23 mouse cellular contexts compared by ENCODE assay signal in the genomic region with DNA sequence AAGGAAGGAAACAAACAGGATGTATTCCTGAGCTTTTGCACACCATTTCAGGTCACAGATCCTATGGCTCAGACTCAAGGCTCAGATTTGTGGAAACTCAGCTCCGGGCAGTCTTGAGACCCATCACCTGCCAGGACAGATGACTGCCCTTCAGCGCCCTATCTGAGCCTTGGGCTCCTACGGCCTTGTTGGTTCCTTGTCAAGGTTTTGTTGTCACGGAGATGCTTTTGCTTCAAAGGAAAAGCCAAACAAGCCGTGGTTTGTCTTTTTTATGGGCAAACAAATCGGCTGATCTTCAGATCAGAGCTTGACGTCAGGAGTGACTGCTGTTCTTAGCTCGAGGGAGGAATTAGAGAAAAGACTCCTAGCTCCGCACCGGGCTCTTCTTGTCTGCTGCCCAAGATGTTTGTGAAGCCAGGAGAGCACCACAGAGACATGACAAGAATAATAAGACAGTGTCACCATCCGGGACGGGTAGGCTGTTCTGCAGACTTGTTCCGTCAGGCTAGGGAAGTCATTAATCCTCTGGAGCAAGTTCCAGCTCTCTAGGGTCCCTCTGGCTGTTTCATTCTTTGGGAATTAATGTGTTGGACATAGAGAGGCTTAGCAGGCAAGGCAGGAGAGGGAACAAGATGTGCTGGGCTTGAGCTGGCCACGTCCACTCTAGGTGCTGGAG. TPM values are rescaled to one million over a fixed set of nuclear protein-coding genes. Genes with fewer than 3 reads are reported as not detected.
DNase-seq lines count a peak whose midpoint lies in the region; ATAC-seq and TF ChIP-seq lines count a peak whose summit lies in the region.
"Had no signal": no experiment of that assay in that cellular context is flagged by ENCODE, and none has a peak within 500 bp of the region (broad histone marks: within the 10 kb centered on the region; RNA-seq: fewer than 3 reads in every experiment).

No protein-coding gene starts in this region.

- no peaks in the 10 kb centered on the region for H3K27me3 ChIP-seq in hindbrain, postnatal 0 days (ENCODE audit: insufficient read depth, low read length)
- H3K27me3 ChIP-seq in hindbrain, embryonic 11.5 days (ENCODE audit: control insufficient read depth, insufficient read depth, low read length) = no peaks in the 10 kb centered on the region
- H3K27me3 ChIP-seq in CH12.LX (replicated peaks) = no peaks in the 10 kb centered on the region
- H3K27me3 ChIP-seq: forebrain, embryonic 15.5 days; lung, embryonic 15.5 days had no signal

- dilution Hi-C loops in CH12.LX (cut with MboI; ENCODE audit: extremely low pct_ligation_motif_present, extremely low pct_unique_long_range_greater_than_20kb, low sequenced_read_pairs) = no loop called here

- peak; percentile 41; the same call in 1 of the 2 replicates for ATAC-seq in hindbrain, postnatal 0 days
- ATAC-seq in hindbrain, embryonic 11.5 days (ENCODE audit: low FRiP score) = no peak
- ATAC-seq: forebrain, embryonic 15.5 days; inflammation-experienced regulatory T-cells, adult 6 months; midbrain, embryonic 13.5 days had no signal

- no peaks in the 10 kb centered on the region for H3K36me3 ChIP-seq in hindbrain, postnatal 0 days (ENCODE audit: insufficient read depth, low read length)
- H3K36me3 ChIP-seq in hindbrain, embryonic 11.5 days (ENCODE audit: control insufficient read depth, insufficient read depth, low read length) = no peaks in the 10 kb centered on the region
- peaks cover 0 to 21% of the 10 kb centered on the region in 2 experiments for H3K36me3 ChIP-seq in CH12.LX (replicated peaks in 1 of 2; ENCODE audit: control insufficient read depth in 1 of 2, insufficient read depth in 1 of 2, low read length in 1 of 2)
- H3K36me3 ChIP-seq: forebrain, embryonic 10.5 days; forebrain, embryonic 15.5 days; G1E; heart, embryonic 12.5 days; lung, embryonic 15.5 days; midbrain, embryonic 13.5 days had no signal

- no peaks in the 10 kb centered on the region for H3K9me3 ChIP-seq in hindbrain, postnatal 0 days (ENCODE audit: low read length)
- H3K9me3 ChIP-seq in hindbrain, embryonic 11.5 days (ENCODE audit: control insufficient read depth, low read length) = no peaks in the 10 kb centered on the region
- peaks cover 17% of the 10 kb centered on the region for H3K9me3 ChIP-seq in CH12.LX (replicated peaks; ENCODE audit: low read length)
- H3K9me3 ChIP-seq: forebrain, embryonic 10.5 days; forebrain, embryonic 15.5 days; G1E; lung, embryonic 15.5 days; midbrain, embryonic 13.5 days had no signal

- DNase-seq in adrenal gland, adult (ENCODE audit: inconsistent age in 2 of 2, low spot score in 1 of 2) = peak; percentile 75 to 86
- no peak for DNase-seq in adrenal gland, postnatal 4 days (ENCODE audit: low spot score in 2 of 2)
- DNase-seq in hindbrain, postnatal 0 days (ENCODE audit: low spot score) = no peak
- DNase-seq in hindbrain, embryonic 11.5 days (ENCODE audit: low spot score) = no peak
- no peak for DNase-seq in CH12.LX (ENCODE audit: extremely low read depth)
- peak; percentile 97 for DNase-seq in fat pad, adult 2 months (ENCODE audit: extremely low read depth, low read depth, low spot score)
- DNase-seq in liver = no peak
- DNase-seq: cerebellum, adult 18-20 months; cerebellum, postnatal 14 days; heart, adult 2 months; heart, postnatal 4 days; kidney, adult 11 months; kidney, postnatal 14 days; lung, postnatal 36 days; right cerebral cortex, postnatal 25 days had no signal

- peaks cover 8% of the 10 kb centered on the region; the same call in 1 of the 2 replicates for H3K4me1 ChIP-seq in hindbrain, postnatal 0 days (ENCODE audit: insufficient read depth, low read length)
- 0 out of 2 replicates have a peak, but pooled peaks cover under 1% of the 10 kb centered on the region for H3K4me1 ChIP-seq in hindbrain, embryonic 11.5 days (replicated peaks; ENCODE audit: control insufficient read depth, insufficient read depth, low read length)
- H3K4me1 ChIP-seq in CH12.LX (ENCODE audit: control insufficient read depth in 1 of 2, insufficient read depth in 2 of 2) = peaks cover 44 to 80% of the 10 kb centered on the region in 2 experiments

- H3K4me3 ChIP-seq in hindbrain, postnatal 0 days (ENCODE audit: low read length) = no peak overlapping the region
- H3K4me3 ChIP-seq in hindbrain, embryonic 11.5 days (ENCODE audit: low read depth, low read length) = no peak overlapping the region
- H3K4me3 ChIP-seq in CH12.LX (replicated peaks in 1 of 3; ENCODE audit: low read depth in 2 of 3, low read length in 2 of 3, poor library complexity in 1 of 3) = no peak overlapping the region
- H3K4me3 ChIP-seq: forebrain, embryonic 10.5 days; forebrain, embryonic 15.5 days; heart, adult 2 months; heart, embryonic 12.5 days; lung, embryonic 15.5 days; midbrain, embryonic 13.5 days had no signal

- no peak overlapping the region for H3K4me2 ChIP-seq in hindbrain, postnatal 0 days (ENCODE audit: low read depth, low read length)
- no peak overlapping the region for H3K4me2 ChIP-seq in hindbrain, embryonic 11.5 days (replicated peaks; ENCODE audit: low read depth, low read length)
- H3K4me2 ChIP-seq in CH12.LX (ENCODE audit: insufficient read depth, low read depth, poor library complexity, severe bottlenecking) = no peak overlapping the region
- H3K4me2 ChIP-seq: forebrain, embryonic 15.5 days; heart, embryonic 12.5 days; hindbrain, embryonic 14.5 days; lung, embryonic 15.5 days; midbrain, embryonic 13.5 days had no signal

- no peak overlapping the region for H3K9ac ChIP-seq in hindbrain, postnatal 0 days (replicated peaks; ENCODE audit: low read length)
- no peak overlapping the region for H3K9ac ChIP-seq in hindbrain, embryonic 11.5 days (ENCODE audit: low read depth, low read length)
- 0 out of 2 replicates have a peak overlapping the region, but pooled peaks have one; percentile 2 for H3K9ac ChIP-seq in CH12.LX (ENCODE audit: insufficient read depth, low read depth)
- H3K9ac ChIP-seq: forebrain, embryonic 15.5 days; heart, embryonic 12.5 days; hindbrain, embryonic 14.5 days; lung, embryonic 15.5 days; midbrain, embryonic 13.5 days had no signal

- H3K79me2 ChIP-seq in CH12.LX (replicated peaks; ENCODE audit: control insufficient read depth, extremely low read depth, insufficient read depth, poor library complexity, severe bottlenecking) = no peaks in the 10 kb centered on the region

- TF ChIP-seq EP300 in CH12.LX (IDR thresholded peaks at IDR 0.05; ENCODE audit: low read length) = no peak

- TF ChIP-seq RAD21 in CH12.LX (IDR thresholded peaks at IDR 0.05; ENCODE audit: low read depth, low read length) = no peak

- peak overlapping the region; percentile 32; the same call in 1 of the 2 replicates for H3K27ac ChIP-seq in hindbrain, postnatal 0 days
- no peak overlapping the region for H3K27ac ChIP-seq in hindbrain, embryonic 11.5 days (ENCODE audit: low read depth, low read length)
- H3K27ac ChIP-seq in CH12.LX (ENCODE audit: insufficient read depth, low read depth) = peak overlapping the region; percentile 89
- H3K27ac ChIP-seq: forebrain, embryonic 10.5 days; forebrain, embryonic 15.5 days; heart, adult 2 months; hindbrain, embryonic 14.5 days; lung, embryonic 15.5 days; midbrain, embryonic 13.5 days had no signal

- in situ Hi-C loops in CH12.LX (cut with MboI; ENCODE audit: low pct_ligation_motif_present, low pct_unique_long_range_greater_than_20kb, low sequenced_read_pairs) = loop anchor here (10.0 kb wide), 1 partner anchor 409 kb away; no protein-coding TSS in a partner anchor

- WGBS in hindbrain, postnatal 0 days = 63% methylated on average over 14 of the region's 14 CpGs
- 86% methylated on average over 14 of the region's 14 CpGs for WGBS in hindbrain, embryonic 11.5 days

- TF ChIP-seq CTCF in hindbrain, postnatal 0 days (IDR thresholded peaks at IDR 0.05; ENCODE audit: low read depth) = no peak
- TF ChIP-seq CTCF in CH12.LX (conservative IDR thresholded peaks at IDR 0.05 in 1 of 2, IDR thresholded peaks at IDR 0.05 in 1 of 2; ENCODE audit: low read depth in 2 of 2, low read length in 2 of 2) = no peak

- TF ChIP-seq POLR2A in CH12.LX (IDR thresholded peaks at IDR 0.05; ENCODE audit: low read depth, low read length) = no peak

TF ChIP-seq in CH12.LX, 34 proteins besides CTCF, POLR2A, EP300 and RAD21 (continues in another document):
- no peak for TF ChIP-seq SIN3A (IDR thresholded peaks at IDR 0.05; ENCODE audit: low read length)
- no peak for TF ChIP-seq RCOR1 (conservative IDR thresholded peaks at IDR 0.05; ENCODE audit: low read depth, low read length)
- no peak for TF ChIP-seq SMC3 (IDR thresholded peaks at IDR 0.05; ENCODE audit: low read depth, low read length)
- TF ChIP-seq ZNF384 (IDR thresholded peaks at IDR 0.05; ENCODE audit: low read depth, low read length) = no peak
- no peak for TF ChIP-seq GABPA (IDR thresholded peaks at IDR 0.05; ENCODE audit: insufficient replicate concordance, low read depth, low read length)
- TF ChIP-seq ZMIZ1 (IDR thresholded peaks at IDR 0.05; ENCODE audit: low read depth, low read length) = no peak
- no peak for TF ChIP-seq BHLHE40 (IDR thresholded peaks at IDR 0.05; ENCODE audit: low read depth, low read length)
- TF ChIP-seq ZKSCAN1 (IDR thresholded peaks at IDR 0.05; ENCODE audit: borderline replicate concordance, low read depth, low read length) = no peak
- TF ChIP-seq HCFC1 (IDR thresholded peaks at IDR 0.05; ENCODE audit: low read depth, low read length) = no peak
- no peak for TF ChIP-seq ETS1 (conservative IDR thresholded peaks at IDR 0.05; ENCODE audit: low read depth, low read length)
- TF ChIP-seq JUN (IDR thresholded peaks at IDR 0.05; ENCODE audit: insufficient read depth, low read depth, low read length) = no peak
- no peak for TF ChIP-seq MAX (IDR thresholded peaks at IDR 0.05; ENCODE audit: low read length)
- TF ChIP-seq CHD1 (IDR thresholded peaks at IDR 0.05; ENCODE audit: low read depth, low read length) = no peak
- TF ChIP-seq NRF1 (IDR thresholded peaks at IDR 0.05; ENCODE audit: low read depth, low read length) = no peak

RNA-seq across cellular contexts. Expression of a gene that starts 26.8 kb away (rescaled TPM):
- total RNA-seq in adrenal gland, postnatal 4 days (2021) = 10 to 100 TPM; 29.9 TPM
- total RNA-seq in hindbrain, postnatal 0 days (2014; rRNA removed) = 25.2 and 32.5 TPM in 2 replicates
- polyA plus RNA-seq in hindbrain, postnatal 0 days (2015; fragmentation: Nextera tagmentation; extraction: Ambion mirVana) = 34.5 and 36.3 TPM in 2 replicates
- 45.9 and 50.9 TPM in 2 replicates for polyA plus RNA-seq in hindbrain, embryonic 11.5 days (2014; fragmentation: Nextera tagmentation; extraction: Ambion mirVana)
- total RNA-seq in CH12.LX (2012; rRNA removed) = 54.3 and 66.9 TPM in 2 replicates
- total RNA-seq in CH12.LX (2014; rRNA removed) = 35.5 and 42.4 TPM in 2 replicates
- 51.5 and 69.7 TPM in 2 replicates for polyA plus RNA-seq in CH12.LX (2012; ENCODE audit: insufficient read length, low read depth)

RNA-seq across cellular contexts. Expression of a gene that starts 51.3 kb away (rescaled TPM):
- 10 to 100 TPM; 56.2 to 59.0 TPM for total RNA-seq in adrenal gland, postnatal 4 days (2021)
- 148 and 163 TPM in 2 replicates for total RNA-seq in hindbrain, postnatal 0 days (2014; rRNA removed)
- polyA plus RNA-seq in hindbrain, postnatal 0 days (2015; fragmentation: Nextera tagmentation; extraction: Ambion mirVana) = 60.1 and 72.1 TPM in 2 replicates
- 23.3 and 29.9 TPM in 2 replicates for polyA plus RNA-seq in hindbrain, embryonic 11.5 days (2014; fragmentation: Nextera tagmentation; extraction: Ambion mirVana)
- total RNA-seq in CH12.LX (2012; rRNA removed) (156 and 207 TPM in 2 replicates), CH12.LX (2014; rRNA removed) (110 and 119 TPM in 2 replicates)
- polyA plus RNA-seq in CH12.LX (2012; ENCODE audit: insufficient read length, low read depth) = 235 and 291 TPM in 2 replicates

Comparison
In these comparisons a context has a peak if more than half of its experiments do, and no peak if none do; other contexts are left out.
1. DNase-seq: peak in adrenal gland, adult (2 of 2) and fat pad, adult 2 months (single experiment); none in adrenal gland, postnatal 4 days (0 of 2), hindbrain, postnatal 0 days (single experiment), hindbrain, embryonic 11.5 days (single experiment), CH12.LX (single experiment) and liver (single experiment).